Mouse (Mus musculus) neural tube, embryonic 15.5 days (tissue): ENCODE results near the gene Gm28230. TPM values are rescaled to one million over a fixed set of nuclear protein-coding genes. Genes with fewer than 3 reads are reported as not detected.

Source experiments
- ATAC-seq: fragments of 200-750 bp; cut with Nextera tagmentation; 2 replicates; pipeline ENCODE4 v1.8.0; 2017; ENCODE audit warnings: mild to moderate bottlenecking, moderate TSS enrichment, moderate library complexity; ENCODE audit not compliant: low FRiP score
- H3K27ac ChIP-seq: fragments of 300-500 bp; sonication (generic); replicated peaks from 2 replicates; pipeline ENCODE4 v1.5.1; 2015; ENCODE audit warnings: mild to moderate bottlenecking, inconsistent platforms
- H3K27me3 ChIP-seq: fragments of 300-500 bp; sonication (generic); replicated peaks from 2 replicates; pipeline ENCODE4 v1.6.1; 2015; ENCODE audit warnings: inconsistent platforms
- H3K36me3 ChIP-seq: fragments of 300-500 bp; sonication (generic); 2 replicates; pipeline ENCODE4 v1.6.1; 2015; ENCODE audit warnings: inconsistent platforms
- H3K4me1 ChIP-seq: fragments of 300-500 bp; sonication (generic); 2 replicates; pipeline ENCODE4 v1.6.1; 2015; ENCODE audit warnings: inconsistent platforms
- H3K4me2 ChIP-seq: fragments of 300-500 bp; sonication (generic); 2 replicates; pipeline ENCODE4 v1.6.1; 2015; ENCODE audit warnings: inconsistent platforms, mild to moderate bottlenecking, moderate library complexity
- H3K4me3 ChIP-seq: fragments of 300-500 bp; sonication (generic); replicated peaks from 2 replicates; pipeline ENCODE4 v1.5.1; 2015; ENCODE audit warnings: mild to moderate bottlenecking, inconsistent platforms
- H3K9ac ChIP-seq: fragments of 300-500 bp; sonication (generic); replicated peaks from 2 replicates; pipeline ENCODE4 v1.6.1; 2015; ENCODE audit warnings: mild to moderate bottlenecking, inconsistent platforms
- H3K9me3 ChIP-seq: fragments of 300-500 bp; sonication (generic); replicated peaks from 2 replicates; pipeline ENCODE4 v1.6.1; 2016; ENCODE audit warnings: inconsistent platforms
- WGBS: fragments of 180-500 bp; shearing (Covaris S2); methylation state at CpG from one replicate; pipeline ENCODE4 v1.1.7; 2015; ENCODE audit warnings: mixed read lengths; 5-methylcytosine and 5-hydroxymethylcytosine counted together
- polyA plus RNA-seq: library from polyadenylated mRNA; unstranded; fragments of >200 nt; fragmentation: Nextera tagmentation; extraction: Ambion mirVana; gene quantifications from 2 replicates; pipeline ENCODE4 v1.2.1, GENCODE M21; 2015

Gene Gm28230
- polyA plus RNA-seq, 1 experiment from 2014 or later = 2.0 TPM

- WGBS = 10% methylated on average over 5 of the region's 5 CpGs
- no peak for ATAC-seq
- Histone ChIP-seq H3K4me3 (peak overlapping the region; percentile 16), H3K4me2 (peak overlapping the region; percentile 60), H3K36me3 (no peaks in the 10 kb centered on the region), H3K4me1 (peaks cover 99% of the 10 kb centered on the region), H3K27me3 (no peaks in the 10 kb centered on the region), H3K9me3 (no peaks in the 10 kb centered on the region), H3K27ac (peak overlapping the region; percentile 81), H3K9ac (no peak overlapping the region; the same call in 1 of the 2 replicates)
Observed at GRCm38 (mm10) chr2:74720955-74721491, 5.5 kb upstream of the Gm28230 start.

GRCm38 (mm10) chr2:74721882-74722281 is 4.6 kb upstream of the Gm28230 start:
- peak overlapping the region; percentile 81 for H3K27ac ChIP-seq
- peak overlapping the region; percentile 60 for H3K4me2 ChIP-seq
- peaks cover 99% of the 10 kb centered on the region for H3K4me1 ChIP-seq
- H3K36me3 ChIP-seq = no peaks in the 10 kb centered on the region
- peak overlapping the region; percentile 10 for H3K4me3 ChIP-seq
- H3K27me3 ChIP-seq = no peaks in the 10 kb centered on the region
- no peak for ATAC-seq
- WGBS = 6% methylated on average over 6 of the region's 6 CpGs
- H3K9me3 ChIP-seq = no peaks in the 10 kb centered on the region
- H3K9ac ChIP-seq = peak overlapping the region; percentile 43; the same call in 1 of the 2 replicates

- Histone ChIP-seq H3K27me3 (no peaks in the 10 kb centered on the region), H3K36me3 (no peaks in the 10 kb centered on the region), H3K9me3 (no peaks in the 10 kb centered on the region), H3K27ac (peak overlapping the region; percentile 81), H3K4me1 (peaks cover 99% of the 10 kb centered on the region), H3K4me3 (peak overlapping the region; percentile 10), H3K9ac (peak overlapping the region; percentile 43), H3K4me2 (peak overlapping the region; percentile 60)
- WGBS = 14% methylated on average over 8 of the region's 8 CpGs
- ATAC-seq = no peak
Observed at GRCm38 (mm10) chr2:74722949-74723348, 3.6 kb upstream of the Gm28230 start.

GRCm38 (mm10) chr2:74724244-74725015 is 2.1 kb upstream of the Gm28230 start:
- H3K27ac ChIP-seq = peak overlapping the region; percentile 81
- no peak for ATAC-seq
- H3K27me3 ChIP-seq = no peaks in the 10 kb centered on the region
- peak overlapping the region; percentile 10 for H3K4me3 ChIP-seq
- peak overlapping the region; percentile 43 for H3K9ac ChIP-seq
- H3K4me2 ChIP-seq = peak overlapping the region; percentile 60
- peaks cover 100% of the 10 kb centered on the region for H3K4me1 ChIP-seq
- H3K9me3 ChIP-seq = no peaks in the 10 kb centered on the region
- WGBS = 20% methylated on average over 7 of the region's 7 CpGs
- no peaks in the 10 kb centered on the region for H3K36me3 ChIP-seq

GRCm38 (mm10) chr2:74725171-74725570 is 1.4 kb upstream of the Gm28230 start:
- H3K27ac ChIP-seq = peak overlapping the region; percentile 81
- H3K4me3 ChIP-seq = peak overlapping the region; percentile 12
- H3K4me1 ChIP-seq = peaks cover 96% of the 10 kb centered on the region
- ATAC-seq = no peak
- H3K27me3 ChIP-seq = no peaks in the 10 kb centered on the region
- peak overlapping the region; percentile 43 for H3K9ac ChIP-seq
- 16% methylated on average over 17 of the region's 17 CpGs for WGBS
- H3K36me3 ChIP-seq = no peaks in the 10 kb centered on the region
- peak overlapping the region; percentile 60 for H3K4me2 ChIP-seq
- no peaks in the 10 kb centered on the region for H3K9me3 ChIP-seq

- 0 out of 2 replicates have a peak, but pooled peaks have one; percentile 16 for ATAC-seq
- no peaks in the 10 kb centered on the region for H3K27me3 ChIP-seq
- peak overlapping the region; percentile 60 for H3K4me2 ChIP-seq
- no peaks in the 10 kb centered on the region for H3K9me3 ChIP-seq
- peak overlapping the region; percentile 81 for H3K27ac ChIP-seq
- H3K4me3 ChIP-seq = peak overlapping the region; percentile 38
- peaks cover 93% of the 10 kb centered on the region for H3K4me1 ChIP-seq
- peak overlapping the region; percentile 40 for H3K9ac ChIP-seq
- 1% methylated on average over 31 of the region's 43 CpGs for WGBS
- H3K36me3 ChIP-seq = no peaks in the 10 kb centered on the region
Observed at GRCm38 (mm10) chr2:74726973-74727639, 578 bp downstream of the Gm28230 start.

GRCm38 (mm10) chr2:74727640-74728302 is 1.2 kb downstream of the Gm28230 start:
- ATAC-seq = peak; percentile 29; the same call in 1 of the 2 replicates
- H3K36me3 ChIP-seq = no peaks in the 10 kb centered on the region
- H3K27me3 ChIP-seq = no peaks in the 10 kb centered on the region
- H3K9ac ChIP-seq = peak overlapping the region; percentile 40
- peaks cover 93% of the 10 kb centered on the region for H3K4me1 ChIP-seq
- H3K4me3 ChIP-seq = peak overlapping the region; percentile 38
- 5% methylated on average over 24 of the region's 25 CpGs for whole genome bisulfite sequencing
- H3K4me2 ChIP-seq = peak overlapping the region; percentile 60
- H3K9me3 ChIP-seq = no peaks in the 10 kb centered on the region
- H3K27ac ChIP-seq = peak overlapping the region; percentile 81

- H3K36me3 ChIP-seq = no peaks in the 10 kb centered on the region
- no peaks in the 10 kb centered on the region for H3K27me3 ChIP-seq
- peak overlapping the region; percentile 81 for H3K27ac ChIP-seq
- peak overlapping the region; percentile 38 for H3K4me3 ChIP-seq
- WGBS = 17% methylated on average over 13 of the region's 13 CpGs
- peaks cover 92% of the 10 kb centered on the region for H3K4me1 ChIP-seq
- peak overlapping the region; percentile 60 for H3K4me2 ChIP-seq
- peak overlapping the region; percentile 40 for H3K9ac ChIP-seq
- no peaks in the 10 kb centered on the region for H3K9me3 ChIP-seq
- ATAC-seq = no peak
Observed at GRCm38 (mm10) chr2:74728303-74728680, 1.8 kb downstream of the Gm28230 start.

- ATAC-seq = no peak
- Histone ChIP-seq H3K4me3 (no peak overlapping the region), H3K27ac (peak overlapping the region; percentile 91), H3K9ac (no peak overlapping the region; the same call in 1 of the 2 replicates), H3K36me3 (no peaks in the 10 kb centered on the region), H3K4me1 (peaks cover 92% of the 10 kb centered on the region), H3K27me3 (no peaks in the 10 kb centered on the region), H3K9me3 (no peaks in the 10 kb centered on the region), H3K4me2 (peak overlapping the region; percentile 58; the same call in 1 of the 2 replicates)
- 15% methylated on average over 8 of the region's 8 CpGs for WGBS
Observed at GRCm38 (mm10) chr2:74730331-74730730, 3.8 kb downstream of the Gm28230 start.

GRCm38 (mm10) chr2:74731055-74731454 is 4.5 kb downstream of the Gm28230 start:
- H3K4me3 ChIP-seq = no peak overlapping the region
- no peaks in the 10 kb centered on the region for H3K36me3 ChIP-seq
- no peaks in the 10 kb centered on the region for H3K9me3 ChIP-seq
- peaks cover 92% of the 10 kb centered on the region for H3K4me1 ChIP-seq
- no peaks in the 10 kb centered on the region for H3K27me3 ChIP-seq
- ATAC-seq = no peak
- H3K9ac ChIP-seq = no peak overlapping the region
- H3K27ac ChIP-seq = peak overlapping the region; percentile 91
- H3K4me2 ChIP-seq = peak overlapping the region; percentile 58

GRCm38 (mm10) chr2:74731799-74732512 is 5.4 kb downstream of the Gm28230 start:
- Histone ChIP-seq H3K9ac (peak overlapping the region; percentile 45), H3K4me1 (peaks cover 92% of the 10 kb centered on the region), H3K27ac (peak overlapping the region; percentile 91), H3K36me3 (no peaks in the 10 kb centered on the region), H3K9me3 (no peaks in the 10 kb centered on the region), H3K27me3 (no peaks in the 10 kb centered on the region), H3K4me2 (peak overlapping the region; percentile 58), H3K4me3 (peak overlapping the region; percentile 30; the same call in 1 of the 2 replicates)
- WGBS = 6% methylated on average over 9 of the region's 9 CpGs
- no peak for ATAC-seq
